Mouse (Mus musculus): ENCODE results near the gene Dab2ip. TPM values are rescaled to one million over a fixed set of nuclear protein-coding genes. Genes with fewer than 3 reads are reported as not detected.

Gene Dab2ip
- polyA plus RNA-seq, 1 experiment = 0.40 TPM

DNA sequence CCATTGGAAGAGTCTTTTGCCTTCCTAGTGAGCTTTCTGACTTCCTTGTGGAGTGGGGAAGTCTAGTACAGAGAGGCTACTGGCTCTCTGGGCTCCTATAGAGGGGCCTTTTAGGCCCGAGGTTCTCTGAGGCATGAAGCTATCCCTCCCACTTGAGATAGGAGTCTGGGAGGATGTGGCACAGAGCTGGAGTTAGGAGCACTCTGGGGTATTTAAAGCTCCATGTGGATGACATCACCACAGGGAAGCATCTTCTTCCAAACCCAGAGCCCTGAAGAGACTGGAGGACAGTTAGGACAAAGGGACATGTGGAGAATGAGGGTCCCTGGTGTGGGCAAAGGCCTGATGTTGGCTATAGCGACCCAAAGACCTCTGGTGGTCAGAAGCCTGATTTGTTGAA lies 136.0 kb downstream of the Dab2ip start:
- no peak overlapping the region for H3K4me3 ChIP-seq (ENCODE audit: insufficient read depth, low read length)
- peaks cover 24% of the 10 kb centered on the region for H3K4me1 ChIP-seq (ENCODE audit: control insufficient read depth, insufficient read depth, low read length)
- TF ChIP-seq POLR2A (IDR thresholded peaks at IDR 0.05; ENCODE audit: borderline replicate concordance, low read depth, low read length) = no peak
- TF ChIP-seq CTCF (IDR thresholded peaks at IDR 0.05; ENCODE audit: low read depth, low read length) = no peak
- H3K27ac ChIP-seq (ENCODE audit: insufficient read depth, low read depth, low read length) = no peak overlapping the region

DNA sequence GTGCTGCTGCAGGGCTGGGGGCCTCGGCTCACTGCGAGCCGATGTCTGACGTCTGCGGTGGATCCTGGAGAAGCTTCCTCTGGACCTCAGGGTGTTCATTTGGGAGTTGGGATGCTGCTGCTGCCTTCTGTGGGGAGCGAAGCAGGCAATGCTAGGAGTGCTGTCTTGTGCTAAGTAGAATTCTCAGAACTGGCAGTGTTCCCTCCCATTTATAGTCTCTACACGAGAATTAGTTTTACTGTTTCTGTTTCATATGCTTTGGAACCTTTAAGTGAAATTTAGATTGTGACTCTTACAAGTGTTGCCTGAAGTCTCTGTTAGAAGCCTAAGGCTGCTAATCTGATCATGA lies 138.1 kb downstream of the Dab2ip start:
- Histone ChIP-seq H3K4me1 (ENCODE audit: control insufficient read depth, insufficient read depth, low read length) (peaks cover 14% of the 10 kb centered on the region), H3K27ac (ENCODE audit: insufficient read depth, low read depth, low read length) (peak overlapping the region; percentile 22), H3K4me3 (ENCODE audit: insufficient read depth, low read length) (no peak overlapping the region)
- TF ChIP-seq POLR2A (IDR thresholded peaks at IDR 0.05; ENCODE audit: borderline replicate concordance, low read depth, low read length) = no peak
- TF ChIP-seq CTCF (IDR thresholded peaks at IDR 0.05; ENCODE audit: low read depth, low read length) = no peak

DNA sequence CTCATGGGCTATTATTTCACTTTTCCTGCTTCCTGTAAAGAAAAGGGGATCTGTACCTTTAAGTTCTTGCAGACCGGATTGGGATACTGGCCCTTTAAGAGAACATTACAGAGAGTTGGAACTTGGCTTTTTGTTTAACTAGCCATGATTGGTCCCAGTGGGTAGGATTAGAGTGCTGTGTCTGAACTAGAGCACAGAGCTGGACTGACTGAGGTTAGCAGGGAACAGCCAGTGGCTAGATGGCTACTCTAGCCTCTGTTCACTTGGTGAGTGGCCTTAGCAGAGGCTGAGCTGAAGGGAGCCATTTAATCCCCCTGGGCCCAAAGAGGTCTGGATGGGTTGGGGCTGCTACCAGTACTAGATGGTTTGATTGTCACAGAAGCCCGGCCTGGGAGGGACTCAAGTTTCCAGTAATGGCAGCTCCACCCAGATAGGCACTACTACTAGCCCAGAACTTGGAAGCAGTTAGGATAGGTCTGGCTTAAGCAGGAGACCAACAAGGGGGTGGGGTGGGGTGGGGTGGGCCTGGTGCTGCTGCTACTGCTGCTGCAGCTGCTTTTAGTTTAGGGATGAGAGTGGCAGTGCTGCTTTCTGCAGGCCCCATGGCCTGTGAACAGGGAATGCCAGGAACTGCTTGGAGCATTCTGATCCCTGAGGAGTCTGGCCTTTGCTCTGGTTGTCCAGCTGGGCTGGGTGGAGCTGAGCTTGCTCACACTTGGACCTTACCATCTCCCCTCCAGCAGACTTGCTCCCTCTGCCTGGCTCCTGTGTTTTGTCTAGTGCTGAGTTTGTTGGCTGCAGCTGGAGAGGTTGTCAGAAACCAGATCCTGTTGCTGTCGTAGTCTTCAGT lies 138.7 kb downstream of the Dab2ip start:
- H3K27ac ChIP-seq (ENCODE audit: insufficient read depth, low read depth, low read length) = peak overlapping the region; percentile 37
- no peak for TF ChIP-seq CTCF (IDR thresholded peaks at IDR 0.05; ENCODE audit: low read depth, low read length)
- no peak for TF ChIP-seq POLR2A (IDR thresholded peaks at IDR 0.05; ENCODE audit: borderline replicate concordance, low read depth, low read length)
- H3K4me1 ChIP-seq (ENCODE audit: control insufficient read depth, insufficient read depth, low read length) = peaks cover 14% of the 10 kb centered on the region
- H3K4me3 ChIP-seq (ENCODE audit: insufficient read depth, low read length) = peak overlapping the region; percentile 10

DNA sequence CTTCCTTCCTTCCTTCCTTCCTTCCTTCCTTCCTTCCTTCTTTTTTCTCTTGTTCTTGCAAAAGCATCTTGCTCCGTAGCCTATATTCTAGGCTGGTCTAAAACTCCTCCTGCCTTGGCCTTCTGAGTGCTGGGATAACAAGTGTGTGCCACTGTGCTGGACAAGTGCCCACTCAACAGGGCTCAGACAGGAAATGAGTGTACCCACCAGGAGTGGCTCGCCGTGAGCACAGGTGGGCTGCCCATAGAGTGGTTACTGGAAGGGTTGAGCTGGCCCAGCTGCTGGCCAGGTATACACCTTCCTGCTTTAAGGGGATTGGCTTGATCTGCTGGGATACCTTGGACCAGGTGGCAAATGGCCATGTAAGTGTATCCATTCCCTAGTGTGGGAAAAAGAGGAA lies 139.7 kb downstream of the Dab2ip start:
- Histone ChIP-seq H3K4me1 (ENCODE audit: control insufficient read depth, insufficient read depth, low read length) (peaks cover 14% of the 10 kb centered on the region), H3K4me3 (ENCODE audit: insufficient read depth, low read length) (no peak overlapping the region), H3K27ac (ENCODE audit: insufficient read depth, low read depth, low read length) (no peak overlapping the region)
- TF ChIP-seq POLR2A (IDR thresholded peaks at IDR 0.05; ENCODE audit: borderline replicate concordance, low read depth, low read length) (no peak), CTCF (IDR thresholded peaks at IDR 0.05; ENCODE audit: low read depth, low read length) (no peak)

DNA sequence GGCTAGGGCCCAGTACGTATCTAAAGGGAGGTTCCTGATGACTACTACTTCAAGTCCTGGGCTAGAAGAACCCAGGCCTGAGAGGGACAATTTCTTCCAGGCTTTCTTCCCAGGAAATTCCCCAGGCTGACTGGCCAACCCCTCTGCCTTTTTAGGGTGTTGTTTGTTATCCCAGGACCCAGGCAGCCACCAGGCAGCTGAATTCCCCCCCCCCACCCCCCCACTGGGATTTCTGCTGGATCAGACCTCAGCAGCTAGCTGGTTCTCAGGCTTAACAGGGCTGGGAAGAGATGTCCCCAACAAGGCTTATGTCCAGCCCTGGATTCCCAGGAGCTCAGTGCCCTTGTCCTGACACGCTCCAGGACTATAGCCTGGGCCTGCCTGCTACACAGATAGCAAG lies 142.9 kb downstream of the Dab2ip start:
- H3K4me1 ChIP-seq (ENCODE audit: control insufficient read depth, insufficient read depth, low read length) = peaks cover 10% of the 10 kb centered on the region
- no peak overlapping the region for H3K27ac ChIP-seq (ENCODE audit: insufficient read depth, low read depth, low read length)
- TF ChIP-seq POLR2A (IDR thresholded peaks at IDR 0.05; ENCODE audit: borderline replicate concordance, low read depth, low read length) = no peak
- TF ChIP-seq CTCF (IDR thresholded peaks at IDR 0.05; ENCODE audit: low read depth, low read length) = no peak
- H3K4me3 ChIP-seq (ENCODE audit: insufficient read depth, low read length) = no peak overlapping the region

DNA sequence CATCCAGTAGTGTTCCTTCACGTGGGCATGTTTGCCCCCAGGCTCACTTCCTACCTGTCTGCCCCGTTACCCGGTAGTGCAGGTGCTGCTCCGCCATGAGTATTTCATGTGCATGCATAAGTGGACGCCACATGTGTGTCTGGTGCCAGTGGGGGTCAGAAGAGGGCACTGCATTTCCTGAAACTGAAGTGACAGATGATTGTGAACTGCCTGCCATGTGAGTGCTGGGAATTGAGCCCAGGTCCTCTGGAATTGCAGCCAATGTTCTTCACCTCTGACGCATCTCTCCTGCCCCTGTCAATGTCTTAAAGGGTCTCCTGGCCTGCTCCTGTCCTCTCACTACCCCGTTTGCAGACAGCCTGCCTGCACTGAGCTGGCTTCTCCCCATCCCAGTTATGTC lies 143.9 kb downstream of the Dab2ip start:
- TF ChIP-seq CTCF (IDR thresholded peaks at IDR 0.05; ENCODE audit: low read depth, low read length) (no peak), POLR2A (IDR thresholded peaks at IDR 0.05; ENCODE audit: borderline replicate concordance, low read depth, low read length) (no peak)
- Histone ChIP-seq H3K4me1 (ENCODE audit: control insufficient read depth, insufficient read depth, low read length) (0 out of 2 replicates have a peak, but pooled peaks cover 4% of the 10 kb centered on the region), H3K27ac (ENCODE audit: insufficient read depth, low read depth, low read length) (no peak overlapping the region), H3K4me3 (ENCODE audit: insufficient read depth, low read length) (no peak overlapping the region)

DNA sequence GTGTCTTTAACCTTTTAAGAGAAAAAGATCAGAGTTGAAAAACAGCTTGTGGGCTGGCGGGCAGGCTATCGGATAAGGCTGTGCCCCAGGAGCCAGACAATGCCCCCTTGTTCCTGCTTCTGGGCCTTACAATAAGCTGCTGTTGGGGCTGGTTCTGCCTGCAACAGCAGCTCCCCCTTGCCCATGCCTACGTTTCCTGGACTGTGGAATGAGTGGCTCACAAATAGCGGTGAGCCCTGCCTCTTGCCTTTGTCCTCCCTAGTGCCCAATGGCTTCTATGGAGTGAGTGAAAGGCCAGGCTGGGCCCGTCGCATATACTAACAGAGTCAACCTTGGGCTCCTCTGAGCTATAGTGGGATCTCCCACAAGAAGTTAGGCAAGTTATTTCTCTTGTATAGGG lies 144.5 kb downstream of the Dab2ip start:
- TF ChIP-seq POLR2A (IDR thresholded peaks at IDR 0.05; ENCODE audit: borderline replicate concordance, low read depth, low read length) (no peak), CTCF (IDR thresholded peaks at IDR 0.05; ENCODE audit: low read depth, low read length) (no peak)
- no peak overlapping the region for H3K4me3 ChIP-seq (ENCODE audit: insufficient read depth, low read length)
- no peak overlapping the region for H3K27ac ChIP-seq (ENCODE audit: insufficient read depth, low read depth, low read length)
- 0 out of 2 replicates have a peak, but pooled peaks cover under 1% of the 10 kb centered on the region for H3K4me1 ChIP-seq (ENCODE audit: control insufficient read depth, insufficient read depth, low read length)

DNA sequence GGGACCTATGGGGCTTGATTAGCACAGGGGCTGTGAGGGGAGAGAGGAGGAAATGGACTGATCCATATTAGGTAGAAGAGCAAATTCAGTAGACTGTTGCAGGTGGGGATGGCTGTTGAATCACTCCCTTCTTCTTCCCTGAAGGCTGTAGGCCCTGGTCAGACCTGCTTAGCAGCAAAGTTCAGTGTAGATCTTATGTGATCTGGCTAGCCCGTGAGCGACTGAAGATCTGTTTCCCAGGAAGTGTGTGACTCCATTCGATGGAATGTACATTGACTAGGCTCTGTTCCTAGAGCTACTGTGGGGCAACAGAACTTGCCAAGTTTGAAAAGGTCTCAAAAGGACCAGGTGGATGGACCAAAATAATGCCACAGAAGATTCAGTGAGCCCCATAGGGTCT lies 145.2 kb downstream of the Dab2ip start:
- H3K27ac ChIP-seq (ENCODE audit: insufficient read depth, low read depth, low read length) = no peak overlapping the region
- H3K4me3 ChIP-seq (ENCODE audit: insufficient read depth, low read length) = no peak overlapping the region
- H3K4me1 ChIP-seq (ENCODE audit: control insufficient read depth, insufficient read depth, low read length) = no peaks in the 10 kb centered on the region
- no peak for TF ChIP-seq CTCF (IDR thresholded peaks at IDR 0.05; ENCODE audit: low read depth, low read length)
- TF ChIP-seq POLR2A (IDR thresholded peaks at IDR 0.05; ENCODE audit: borderline replicate concordance, low read depth, low read length) = no peak

DNA sequence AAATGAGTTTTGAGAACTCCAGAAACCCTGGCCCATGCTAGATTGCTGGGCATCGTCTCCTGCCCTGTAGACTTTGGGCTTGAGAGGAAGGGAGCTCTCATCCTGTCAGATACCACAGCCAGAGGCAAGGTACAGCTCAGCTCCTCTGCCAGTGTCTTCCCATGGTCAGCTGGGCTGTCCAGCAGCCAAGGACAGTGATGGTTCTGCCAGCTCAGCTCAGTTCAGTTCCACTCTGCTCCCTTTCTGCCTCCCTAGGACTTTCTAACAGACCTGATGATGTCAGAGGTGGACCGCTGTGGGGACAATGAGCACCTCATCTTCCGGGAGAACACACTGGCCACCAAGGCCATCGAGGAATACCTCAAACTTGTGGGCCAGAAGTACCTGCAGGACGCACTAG lies 154.5 kb downstream of the Dab2ip start:
- H3K4me3 ChIP-seq (ENCODE audit: insufficient read depth, low read length) = no peak overlapping the region
- TF ChIP-seq POLR2A (IDR thresholded peaks at IDR 0.05; ENCODE audit: borderline replicate concordance, low read depth, low read length) = no peak
- TF ChIP-seq CTCF (IDR thresholded peaks at IDR 0.05; ENCODE audit: low read depth, low read length) = no peak
- H3K27ac ChIP-seq (ENCODE audit: insufficient read depth, low read depth, low read length) = no peak overlapping the region
- H3K4me1 ChIP-seq (ENCODE audit: control insufficient read depth, insufficient read depth, low read length) = peaks cover 7% of the 10 kb centered on the region

DNA sequence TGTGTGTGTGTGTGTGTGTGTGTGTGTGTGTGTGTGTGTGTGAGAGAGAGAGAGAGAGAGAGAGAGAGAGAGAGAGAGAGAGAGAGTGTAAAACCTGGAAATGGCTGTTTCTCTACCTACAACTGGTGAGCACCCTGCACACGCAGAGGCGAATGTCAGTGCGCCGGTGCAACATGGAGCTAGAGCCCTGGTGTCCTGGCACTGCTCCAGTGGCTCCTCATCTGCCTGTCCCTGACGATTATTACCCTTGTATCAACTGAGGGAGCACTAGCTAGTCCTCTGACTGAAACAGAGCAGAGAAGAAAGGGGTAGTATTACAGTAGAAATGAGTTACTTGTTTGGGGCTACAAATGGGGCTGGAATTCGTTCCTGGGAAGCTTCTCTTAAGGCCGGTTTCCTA lies 155.4 kb downstream of the Dab2ip start:
- Histone ChIP-seq H3K4me3 (ENCODE audit: insufficient read depth, low read length) (no peak overlapping the region), H3K27ac (ENCODE audit: insufficient read depth, low read depth, low read length) (no peak overlapping the region), H3K4me1 (ENCODE audit: control insufficient read depth, insufficient read depth, low read length) (peaks cover 15% of the 10 kb centered on the region)
- no peak for TF ChIP-seq POLR2A (IDR thresholded peaks at IDR 0.05; ENCODE audit: borderline replicate concordance, low read depth, low read length)
- no peak for TF ChIP-seq CTCF (IDR thresholded peaks at IDR 0.05; ENCODE audit: low read depth, low read length)
